Mouse (Mus musculus): Measurements from ENCODE around the gene Tmem186.

- TF ChIP-seq CTCF (IDR thresholded peaks at IDR 0.05; ENCODE audit: low read depth, low read length) = no peak
- TF ChIP-seq EP300 (IDR thresholded peaks at IDR 0.05; ENCODE audit: insufficient read depth, low read depth, low read length) = no peak
- TF ChIP-seq POLR2A (IDR thresholded peaks at IDR 0.05; ENCODE audit: insufficient read depth, low read length) = no peak
Observed at GRCm38 (mm10) chr16:8667814-8668213, 30.3 kb upstream of the Tmem186 start.

Measured in ES-Bruce4 (cell line).